In genomic region chr13:63140784-63141183, GRCm38 (mm10) we compare ENCODE assay signal across 16 mouse cellular contexts.
DNase-seq lines count a peak whose midpoint lies in the region; ATAC-seq and TF ChIP-seq lines count a peak whose summit lies in the region.
"Had no signal": no experiment of that assay in that cellular context is flagged by ENCODE, and none has a peak within 500 bp of the region (broad histone marks: within the 10 kb centered on the region; RNA-seq: fewer than 3 reads in every experiment).

No protein-coding gene starts in this region.

- DNase-seq in gastrocnemius, adult 18-20 months (ENCODE audit: low spot score), result peak; percentile 74
- no peak for DNase-seq in gastrocnemius, postnatal 36 days
- DNase-seq in limb, embryonic 10.5 days (ENCODE audit: low spot score), result no peak
- DNase-seq in forebrain, embryonic 10.5 days (ENCODE audit: extremely low spot score, low spot score), result no peak
- no peak for DNase-seq in thymus, adult 18-20 months
- DNase-seq: cerebellum, adult 8-10 months; kidney, adult 9 months; right cerebral cortex, adult 18-20 months had no signal

- no peak for TF ChIP-seq CTCF in embryonic fibroblast, embryonic 13.5 days (IDR thresholded peaks at IDR 0.05; ENCODE audit: borderline replicate concordance, insufficient read depth, low read length)

- no peak for TF ChIP-seq POLR2A in embryonic fibroblast, embryonic 13.5 days (IDR thresholded peaks at IDR 0.05; ENCODE audit: low read depth, low read length)
- TF ChIP-seq POLR2A in myocyte (IDR thresholded peaks at IDR 0.05; ENCODE audit: insufficient read length, low read depth), result no peak

- H3K4me1 ChIP-seq in limb, embryonic 12.5 days (replicated peaks), result peaks cover 10% of the 10 kb centered on the region
- no peaks in the 10 kb centered on the region for H3K4me1 ChIP-seq in limb, embryonic 10.5 days
- peaks cover 13% of the 10 kb centered on the region for H3K4me1 ChIP-seq in embryonic fibroblast, embryonic 13.5 days (ENCODE audit: control insufficient read depth, insufficient read depth, low read length)
- H3K4me1 ChIP-seq in forebrain, embryonic 10.5 days, result 0 out of 2 replicates have a peak, but pooled peaks cover 6% of the 10 kb centered on the region
- H3K4me1 ChIP-seq: lung, embryonic 15.5 days had no signal

- WGBS in limb, embryonic 12.5 days, result 78% methylated on average over 6 of the region's 6 CpGs
- WGBS in limb, embryonic 10.5 days, result 92% methylated on average over 6 of the region's 6 CpGs
- WGBS in forebrain, embryonic 10.5 days, result 95% methylated on average over 6 of the region's 6 CpGs

- H3K79me2 ChIP-seq in myocyte (ENCODE audit: control insufficient read depth, insufficient read depth), result no peaks in the 10 kb centered on the region

- no peak for ATAC-seq in limb, embryonic 12.5 days (ENCODE audit: insufficient number of reproducible peaks, insufficient read depth, low FRiP score, low TSS enrichment, low read depth)
- ATAC-seq: forebrain, embryonic 16.5 days; hindbrain, embryonic 16.5 days; midbrain, embryonic 16.5 days had no signal

- H3K4me2 ChIP-seq in limb, embryonic 12.5 days, result no peak overlapping the region
- peak overlapping the region; percentile 55 for H3K4me2 ChIP-seq in myocyte (ENCODE audit: low read depth)
- H3K4me2 ChIP-seq: lung, embryonic 15.5 days had no signal

- no peak overlapping the region for H3ac ChIP-seq in myocyte (ENCODE audit: control insufficient read depth, insufficient read length)

- intact Hi-C loops in gastrocnemius, postnatal 36 days (cut with DNase I), result no loop called here

- H3K9me3 ChIP-seq in limb, embryonic 12.5 days, result no peaks in the 10 kb centered on the region
- no peaks in the 10 kb centered on the region for H3K9me3 ChIP-seq in limb, embryonic 10.5 days (replicated peaks)
- H3K9me3 ChIP-seq in forebrain, embryonic 10.5 days, result no peaks in the 10 kb centered on the region
- H3K9me3 ChIP-seq: G1E; lung, embryonic 15.5 days had no signal

- H3K27me3 ChIP-seq in limb, embryonic 12.5 days, result no peaks in the 10 kb centered on the region
- no peaks in the 10 kb centered on the region for H3K27me3 ChIP-seq in limb, embryonic 10.5 days (ENCODE audit: low read depth, poor library complexity, severe bottlenecking)
- no peaks in the 10 kb centered on the region for H3K27me3 ChIP-seq in myocyte (ENCODE audit: control insufficient read depth, insufficient read depth, insufficient read length)
- no peaks in the 10 kb centered on the region for H3K27me3 ChIP-seq in forebrain, embryonic 10.5 days (ENCODE audit: poor library complexity, severe bottlenecking)
- H3K27me3 ChIP-seq: lung, embryonic 15.5 days had no signal

- H3K9ac ChIP-seq in limb, embryonic 12.5 days (replicated peaks), result no peak overlapping the region
- H3K9ac ChIP-seq: lung, embryonic 15.5 days had no signal

- peak overlapping the region; percentile 89 for H3K27ac ChIP-seq in limb, embryonic 12.5 days
- H3K27ac ChIP-seq in limb, embryonic 10.5 days, result no peak overlapping the region
- H3K27ac ChIP-seq in embryonic fibroblast, embryonic 13.5 days (ENCODE audit: insufficient read depth, low read length), result peak overlapping the region; percentile 99
- no peak overlapping the region for H3K27ac ChIP-seq in forebrain, embryonic 10.5 days
- H3K27ac ChIP-seq: lung, embryonic 15.5 days had no signal

- no peaks in the 10 kb centered on the region for H3K36me3 ChIP-seq in limb, embryonic 12.5 days
- H3K36me3 ChIP-seq in limb, embryonic 10.5 days, result no peaks in the 10 kb centered on the region
- no peaks in the 10 kb centered on the region for H3K36me3 ChIP-seq in myocyte (ENCODE audit: control insufficient read depth, insufficient read depth)
- no peaks in the 10 kb centered on the region for H3K36me3 ChIP-seq in forebrain, embryonic 10.5 days (replicated peaks)
- H3K36me3 ChIP-seq: G1E; lung, embryonic 15.5 days had no signal

- no peak overlapping the region for H3K4me3 ChIP-seq in limb, embryonic 12.5 days (replicated peaks)
- H3K4me3 ChIP-seq in limb, embryonic 10.5 days, result no peak overlapping the region
- H3K4me3 ChIP-seq in embryonic fibroblast, embryonic 13.5 days (ENCODE audit: insufficient read depth, low read length), result no peak overlapping the region
- no peak overlapping the region for H3K4me3 ChIP-seq in myocyte
- no peak overlapping the region for H3K4me3 ChIP-seq in forebrain, embryonic 10.5 days
- H3K4me3 ChIP-seq: lung, embryonic 15.5 days had no signal

TF ChIP-seq in myocyte, 11 proteins besides CTCF, POLR2A, EP300 and RAD21:
- TF ChIP-seq USF1 (IDR thresholded peaks at IDR 0.05; ENCODE audit: low read depth) (peak; percentile 60), REST (IDR thresholded peaks at IDR 0.05; ENCODE audit: insufficient read depth, insufficient read length) (no peak), TCF12 (IDR thresholded peaks at IDR 0.05; ENCODE audit: insufficient read depth, poor library complexity, severe bottlenecking) (no peak), CEBPB (IDR thresholded peaks at IDR 0.05; ENCODE audit: insufficient read depth, poor library complexity, severe bottlenecking) (0 out of 2 replicates have a peak, but pooled peaks have one; percentile 53), POLR2AphosphoS2 (IDR thresholded peaks at IDR 0.05; ENCODE audit: insufficient read length, low read depth) (no peak), SRF (IDR thresholded peaks at IDR 0.05; ENCODE audit: control insufficient read depth, insufficient read length, low read depth) (no peak)

Comparison
In these comparisons a context has a peak if more than half of its experiments do, and no peak if none do; other contexts are left out.
1. H3K27ac ChIP-seq: peak in limb, embryonic 12.5 days (single experiment) and embryonic fibroblast, embryonic 13.5 days (single experiment); none in limb, embryonic 10.5 days (single experiment) and forebrain, embryonic 10.5 days (single experiment).